Mouse (Mus musculus) brown adipose tissue, adult 24 weeks (tissue): Measurements from ENCODE around the gene Zswim3. TPM values are rescaled to one million over a fixed set of nuclear protein-coding genes. Genes with fewer than 3 reads are reported as not detected.
A peak's percentile ranks its signal among the peaks of the same experiment; 100 is the strongest.

Experiments used
- H3K27ac ChIP-seq: fragments of 200-500 bp; replicated peaks from 2 replicates; pipeline ENCODE4 v1.5.1; 2012; ENCODE audit warnings: low read depth, mild to moderate bottlenecking, low read length
- H3K4me1 ChIP-seq: fragments of 200-500 bp; 2 replicates; pipeline ENCODE4 v1.6.1; 2012; ENCODE audit warnings: low read length, mixed read lengths; ENCODE audit not compliant: control insufficient read depth, insufficient read depth, insufficient read length
- H3K4me3 ChIP-seq: fragments of 200-500 bp; 2 replicates; pipeline ENCODE4 v1.5.1; 2012; ENCODE audit warnings: low read depth, mild to moderate bottlenecking, low read length, moderate library complexity; ENCODE audit not compliant: insufficient read depth
- polyA plus RNA-seq: library from polyadenylated mRNA; stranded (reverse); fragments of >200 nt; gene quantifications from 2 replicates; pipeline ENCODE4 v1.2.4, GENCODE M21; 2012; ENCODE audit not compliant: missing spikeins, insufficient read depth, insufficient read length

Gene Zswim3
- 1.5 and 3.6 TPM in 2 replicates for polyA plus RNA-seq

DNA sequence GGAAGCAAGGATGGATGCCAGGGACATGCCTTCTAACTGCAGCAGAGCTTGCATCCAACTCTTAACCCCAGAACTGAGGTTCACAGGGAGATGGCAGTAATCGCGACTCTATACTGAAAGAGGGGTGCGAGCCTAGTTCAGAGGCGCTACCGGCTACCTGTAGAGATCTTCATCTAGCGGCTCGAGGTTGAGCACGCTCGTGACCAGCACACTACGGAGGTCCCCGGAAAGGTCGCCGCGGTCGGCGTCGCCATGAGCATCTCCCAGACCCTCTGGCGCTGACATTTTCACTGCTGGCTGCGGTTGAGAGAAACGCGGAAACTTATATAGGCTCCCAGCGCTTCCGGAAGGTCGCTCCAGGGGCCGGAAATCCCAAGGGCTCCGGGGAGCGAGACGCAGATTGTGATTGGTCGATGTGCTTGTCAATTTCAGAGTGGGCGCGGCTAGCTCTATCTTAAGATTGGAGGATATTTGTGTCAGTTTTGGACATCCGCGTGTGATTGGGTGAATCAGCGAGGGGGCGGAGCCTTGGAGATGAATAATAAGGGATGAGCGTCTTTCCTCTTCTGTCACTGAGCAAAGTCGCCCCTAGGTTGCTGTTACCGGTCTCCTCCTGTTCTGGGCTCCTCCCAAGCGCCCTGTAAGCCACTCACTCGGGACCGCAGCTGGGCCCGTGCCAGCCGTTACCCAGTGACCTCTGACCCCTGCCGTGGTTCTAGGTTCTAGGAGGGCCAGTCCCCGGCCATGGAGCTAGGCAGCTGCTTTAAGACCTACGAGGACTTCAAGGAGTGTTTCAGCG lies at the start of gene Zswim3, which contains the start of gene Acot8:
Zswim3 (plus strand) TSS at position 566 of the 799 bp plus-strand sequence.
Acot8 (minus strand) TSS at position 350 of the 799 bp plus-strand sequence.
- Histone ChIP-seq H3K4me1 (peaks cover 4% of the 10 kb centered on the region), H3K27ac (peak within 1 kb of the TSS; percentile 75), H3K4me3 (peak within 1 kb of the TSS; percentile 84)

GRCm38 (mm10) chr2:164757841-164758240 lies 47.1 kb upstream of the Zswim3 start:
- Histone ChIP-seq H3K4me1 (peaks cover 2% of the 10 kb centered on the region; the same call in 1 of the 2 replicates), H3K4me3 (no peak overlapping the region), H3K27ac (no peak overlapping the region)

DNA sequence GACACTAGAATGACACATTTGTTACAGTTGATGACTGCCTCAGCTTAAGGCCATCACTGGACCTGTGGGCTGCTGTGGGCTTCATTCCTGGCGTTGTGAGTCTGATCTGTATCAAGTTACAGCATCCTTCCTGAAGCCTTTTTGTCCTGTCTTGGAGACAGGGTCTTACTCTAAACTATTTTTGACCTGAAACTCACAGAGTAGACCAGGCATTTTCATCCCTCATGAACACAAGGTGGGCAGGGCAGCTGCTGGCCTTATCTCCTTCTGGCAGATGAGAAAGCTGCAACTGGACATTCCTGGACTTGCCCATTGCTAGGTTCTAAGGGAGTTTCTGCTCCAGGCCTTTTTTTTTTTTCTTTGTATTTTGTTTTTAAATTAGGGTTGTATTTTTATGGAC lies 46.2 kb upstream of the Zswim3 start:
- H3K4me1 ChIP-seq = peaks cover 2% of the 10 kb centered on the region; the same call in 1 of the 2 replicates
- no peak overlapping the region for H3K27ac ChIP-seq
- no peak overlapping the region for H3K4me3 ChIP-seq

DNA sequence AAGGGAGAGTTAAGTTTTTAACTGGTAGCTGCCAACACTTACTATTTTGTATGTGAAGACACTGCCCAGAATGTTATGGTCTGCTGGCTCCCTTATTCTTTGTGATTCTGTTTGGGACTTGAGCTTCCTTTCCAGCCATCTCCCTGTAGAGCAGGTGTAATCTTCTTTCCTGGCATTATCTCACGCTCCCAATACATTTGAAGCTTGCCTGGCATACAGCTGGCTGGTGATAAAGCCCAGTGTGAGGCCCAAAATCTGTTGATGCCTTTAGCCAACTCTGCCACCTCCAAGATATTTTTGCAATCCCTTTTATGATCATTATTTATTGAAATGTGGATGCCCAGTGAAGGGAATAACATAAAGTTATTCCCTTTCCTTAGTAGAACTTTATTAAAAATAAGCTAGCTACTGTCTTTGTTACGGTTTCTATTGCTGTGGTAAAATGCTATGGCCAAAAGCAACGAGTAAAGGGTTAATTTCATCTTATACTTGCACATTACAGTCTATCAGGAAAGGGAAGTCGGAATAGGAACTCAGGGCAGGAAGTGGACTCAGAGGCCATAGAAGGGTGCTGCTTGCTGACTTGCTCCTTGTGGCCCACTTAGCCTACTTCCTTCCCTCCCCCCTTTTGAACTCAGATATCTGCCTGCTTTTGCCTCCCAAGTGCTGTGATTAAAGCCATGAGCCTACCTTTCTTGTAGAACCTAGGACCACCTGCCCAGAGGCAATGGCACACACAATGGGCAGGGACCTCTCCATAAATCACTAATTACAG lies 44.7 kb upstream of the Zswim3 start:
- Histone ChIP-seq H3K4me3 (no peak overlapping the region), H3K4me1 (peaks cover 2% of the 10 kb centered on the region; the same call in 1 of the 2 replicates), H3K27ac (no peak overlapping the region)

DNA sequence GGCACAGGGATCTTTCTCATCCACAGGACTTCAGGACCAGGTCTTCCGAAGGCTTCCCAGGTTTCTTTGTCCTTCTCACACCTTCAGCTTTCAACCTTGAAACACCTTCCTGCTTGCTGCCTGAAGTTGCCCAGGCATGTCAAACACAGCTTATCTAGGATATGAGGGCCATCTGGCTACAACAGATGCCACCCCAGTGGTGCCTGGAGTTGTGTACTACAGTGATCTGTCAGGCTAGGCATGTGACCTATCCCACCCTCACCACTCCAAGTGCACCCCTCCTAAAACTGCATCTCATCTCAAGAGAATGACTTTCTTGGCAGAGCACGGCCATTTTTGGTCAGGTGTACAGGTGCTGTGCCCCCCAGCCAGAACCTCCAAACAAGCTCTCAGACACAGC lies 43.4 kb upstream of the Zswim3 start:
- Histone ChIP-seq H3K27ac (no peak overlapping the region), H3K4me1 (peaks cover 2% of the 10 kb centered on the region; the same call in 1 of the 2 replicates), H3K4me3 (no peak overlapping the region)

- no peak overlapping the region for H3K27ac ChIP-seq
- H3K4me3 ChIP-seq = no peak overlapping the region
- peaks cover 2% of the 10 kb centered on the region; the same call in 1 of the 2 replicates for H3K4me1 ChIP-seq
Observed at GRCm38 (mm10) chr2:164761971-164762370, 42.9 kb upstream of the Zswim3 start.

DNA sequence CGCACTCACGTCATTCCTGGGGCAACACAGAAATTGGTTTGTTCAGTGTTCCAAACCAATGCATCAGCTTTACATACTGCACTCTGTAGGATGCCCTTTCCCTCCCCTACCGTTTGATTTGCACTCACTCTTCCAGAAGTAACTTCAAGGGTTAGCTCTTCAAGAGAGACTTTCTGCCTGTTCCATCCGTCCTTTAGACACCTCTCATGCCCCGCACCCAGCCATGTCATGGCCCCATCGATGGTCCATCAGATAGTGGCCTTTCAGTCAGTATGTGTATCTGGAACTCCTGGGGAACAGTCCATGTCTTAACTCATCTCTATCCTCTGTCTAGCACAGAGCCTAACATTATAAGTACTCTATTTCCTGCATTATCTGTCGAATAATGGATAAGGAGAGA lies 42.3 kb upstream of the Zswim3 start:
- Histone ChIP-seq H3K27ac (no peak overlapping the region), H3K4me1 (peaks cover 2% of the 10 kb centered on the region; the same call in 1 of the 2 replicates), H3K4me3 (no peak overlapping the region)

GRCm38 (mm10) chr2:164765841-164766240 lies 39.1 kb upstream of the Zswim3 start:
- Histone ChIP-seq H3K4me1 (no peaks in the 10 kb centered on the region), H3K27ac (no peak overlapping the region)

DNA sequence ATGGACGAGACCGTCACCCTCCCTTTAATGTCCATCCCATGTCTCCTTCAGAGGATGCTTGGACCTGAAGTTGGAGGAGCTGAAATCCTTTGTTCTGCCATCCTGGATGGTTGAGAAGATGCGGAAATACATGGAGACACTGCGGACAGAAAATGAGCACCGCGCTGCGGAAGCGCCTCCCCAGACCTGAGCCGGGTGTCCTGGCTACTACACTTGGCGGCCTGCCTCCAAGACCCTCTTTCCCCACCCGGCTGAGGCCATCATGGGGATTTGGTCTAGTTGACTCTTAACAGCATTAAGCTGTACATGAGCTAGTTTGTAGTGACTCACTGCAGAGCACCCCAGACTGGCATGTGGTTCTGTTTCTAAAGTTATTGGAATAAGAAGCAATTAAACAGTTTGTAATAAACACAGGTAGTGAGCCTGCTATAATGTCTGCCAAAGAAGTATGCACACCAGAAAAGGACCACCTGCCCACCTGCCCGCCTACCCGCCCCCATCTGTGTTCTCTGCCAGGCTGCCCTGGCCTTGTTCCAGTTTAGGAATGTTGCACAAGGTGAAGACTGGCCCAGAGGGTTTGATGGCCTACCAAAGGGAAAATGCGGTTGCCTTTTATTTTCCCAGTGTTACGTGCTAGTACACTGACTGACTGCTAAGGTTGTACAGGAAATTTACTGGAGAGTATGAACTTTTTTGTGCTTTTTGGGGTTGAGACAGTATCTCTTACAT lies 36.9 kb upstream of the Zswim3 start:
- H3K27ac ChIP-seq = peak overlapping the region; percentile 44; the same call in 1 of the 2 replicates
- H3K4me1 ChIP-seq = no peaks in the 10 kb centered on the region
- H3K4me3 ChIP-seq = no peak overlapping the region

More at GRCm38 (mm10) chr2:164765841-164766240, 39.1 kb upstream of the Zswim3 start:
- no peak overlapping the region for H3K4me3 ChIP-seq

GRCm38 (mm10) chr2:164769258-164770037 lies 35.5 kb upstream of the Zswim3 start, which contains the start of gene Ube2c:
Gene Ube2c (plus strand): TSS chr2:164769898.
- Histone ChIP-seq H3K4me3 (peak within 1 kb of the TSS; percentile 70), H3K27ac (no peak within 1 kb of the TSS), H3K4me1 (no peaks in the 10 kb centered on the region)

DNA sequence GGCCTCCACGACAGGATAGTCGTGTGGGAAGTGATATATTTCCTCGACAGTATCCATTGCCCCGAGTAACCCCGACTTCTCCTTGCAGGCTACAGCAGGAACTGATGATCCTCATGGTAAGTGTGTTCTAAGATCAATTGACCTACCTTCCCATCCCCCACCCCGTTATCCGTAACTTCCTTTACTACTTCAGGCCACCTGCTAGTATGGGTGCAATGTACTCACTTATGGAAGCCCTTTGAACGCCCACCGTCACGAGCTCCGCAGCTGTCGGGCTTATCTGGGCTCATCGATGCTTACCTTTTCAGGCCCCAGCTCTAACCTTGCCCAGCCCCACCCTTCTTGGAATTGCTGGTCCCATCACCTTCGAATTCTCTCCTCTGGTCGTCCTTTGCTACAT lies 34.6 kb upstream of the Zswim3 start:
- peak overlapping the region; percentile 64 for H3K4me3 ChIP-seq
- H3K27ac ChIP-seq = no peak overlapping the region

GRCm38 (mm10) chr2:164771123-164771522 lies 33.8 kb upstream of the Zswim3 start:
- Histone ChIP-seq H3K4me3 (no peak overlapping the region), H3K4me1 (no peaks in the 10 kb centered on the region), H3K27ac (no peak overlapping the region)

More for the DNA sequence above, 34.6 kb upstream of the Zswim3 start:
- no peaks in the 10 kb centered on the region for H3K4me1 ChIP-seq

GRCm38 (mm10) chr2:164773229-164773988 lies 31.5 kb upstream of the Zswim3 start:
- H3K4me1 ChIP-seq = no peaks in the 10 kb centered on the region
- H3K27ac ChIP-seq = no peak overlapping the region
- no peak overlapping the region for H3K4me3 ChIP-seq
